Mouse (Mus musculus): ENCODE measurements around the gene Jmjd6.

DNA sequence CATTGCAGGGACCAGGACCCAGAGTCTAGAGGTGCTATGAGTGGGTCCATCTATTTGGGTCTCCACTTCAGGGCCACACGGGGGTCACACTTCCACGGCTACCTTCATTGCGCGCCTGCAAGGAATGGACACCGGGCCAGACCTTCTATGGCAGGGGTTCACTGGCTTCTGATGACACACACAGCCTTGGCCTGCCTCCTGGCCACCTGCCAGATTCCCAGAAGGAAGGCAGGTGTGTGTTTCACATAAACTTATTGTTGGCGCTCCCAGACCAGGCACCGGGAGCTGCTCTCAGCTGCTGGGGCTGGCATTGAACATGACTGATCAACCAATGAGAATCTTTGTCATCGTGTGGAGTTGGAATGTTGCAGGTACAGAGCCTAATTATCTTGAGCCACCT, 35.2 kb upstream of the Jmjd6 start:
- no peak for TF ChIP-seq POLR2A (IDR thresholded peaks at IDR 0.05; ENCODE audit: borderline replicate concordance, extremely low read depth, insufficient read depth, insufficient read length, poor library complexity, severe bottlenecking)
- TF ChIP-seq CTCF (IDR thresholded peaks at IDR 0.05; ENCODE audit: borderline replicate concordance, extremely low read depth, insufficient read depth, insufficient read length): no peak
